Mouse (Mus musculus): ENCODE measurements at regions not wholly inside any gene's neighbourhood (a gene's known extent, or its start where the extent isn't known, plus 50 kb on each side); places are given as distances from the start of the nearest gene placed in this dataset.

DNA sequence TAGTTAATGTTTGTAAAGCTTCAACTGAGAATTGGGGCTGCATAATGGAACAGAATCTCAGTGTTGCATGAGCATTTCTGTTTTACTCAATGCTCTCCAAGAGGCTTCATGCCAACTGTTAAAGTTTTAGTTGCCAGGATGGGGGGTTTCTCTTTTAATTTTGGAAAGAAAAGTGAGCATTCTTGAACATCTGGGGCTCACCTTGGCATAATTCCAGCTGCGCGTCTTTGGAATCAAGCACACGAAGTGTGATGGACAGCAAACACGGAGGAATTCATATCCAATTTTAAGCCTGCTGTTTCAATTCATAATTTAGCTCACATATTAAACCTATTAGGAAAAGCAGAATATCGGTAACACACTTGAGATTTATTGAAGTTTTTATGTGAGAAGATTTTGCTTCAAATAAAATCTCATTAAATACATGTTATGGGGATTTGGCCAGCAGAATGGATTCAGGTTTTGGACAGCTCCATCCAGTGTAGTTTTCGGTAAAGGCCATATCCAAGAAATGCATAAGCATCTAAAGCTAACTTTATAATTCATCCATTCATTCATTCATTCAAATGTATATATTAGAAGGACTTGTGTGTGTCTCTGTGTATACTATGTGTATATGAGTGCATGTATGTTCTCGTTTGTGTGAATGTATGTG is 1200.6 kb upstream of the Adgrl4 start:
- no peak for ATAC-seq (ENCODE audit: borderline replicate concordance, extremely low read depth, low FRiP score, low TSS enrichment)
- WGBS: 58% methylated on average over 7 of the region's 7 CpGs
- H3K4me3 ChIP-seq: no peak overlapping the region

GRCm38 (mm10) chr3:150275038-150275437 is 1162.6 kb upstream of the Adgrl4 start:
- Histone ChIP-seq H3K36me3 (no peaks in the 10 kb centered on the region), H3K9me3 (no peaks in the 10 kb centered on the region), H3K4me3 (no peak overlapping the region), H3K4me1 (no peaks in the 10 kb centered on the region), H3K9ac (no peak overlapping the region), H3K27ac (no peak overlapping the region), H3K4me2 (no peak overlapping the region), H3K27me3 (no peaks in the 10 kb centered on the region)
- no peak for ATAC-seq (ENCODE audit: borderline replicate concordance, extremely low read depth, low FRiP score, low TSS enrichment)
- WGBS: 78% methylated on average over 2 of the region's 2 CpGs

More for the DNA sequence above, 1200.6 kb upstream of the Adgrl4 start:
- no peaks in the 10 kb centered on the region for H3K9me3 ChIP-seq
- H3K4me1 ChIP-seq: no peaks in the 10 kb centered on the region
- H3K27me3 ChIP-seq: no peaks in the 10 kb centered on the region
- no peak overlapping the region for H3K4me2 ChIP-seq
- H3K9ac ChIP-seq: no peak overlapping the region
- H3K36me3 ChIP-seq: no peaks in the 10 kb centered on the region
- no peak overlapping the region for H3K27ac ChIP-seq

DNA sequence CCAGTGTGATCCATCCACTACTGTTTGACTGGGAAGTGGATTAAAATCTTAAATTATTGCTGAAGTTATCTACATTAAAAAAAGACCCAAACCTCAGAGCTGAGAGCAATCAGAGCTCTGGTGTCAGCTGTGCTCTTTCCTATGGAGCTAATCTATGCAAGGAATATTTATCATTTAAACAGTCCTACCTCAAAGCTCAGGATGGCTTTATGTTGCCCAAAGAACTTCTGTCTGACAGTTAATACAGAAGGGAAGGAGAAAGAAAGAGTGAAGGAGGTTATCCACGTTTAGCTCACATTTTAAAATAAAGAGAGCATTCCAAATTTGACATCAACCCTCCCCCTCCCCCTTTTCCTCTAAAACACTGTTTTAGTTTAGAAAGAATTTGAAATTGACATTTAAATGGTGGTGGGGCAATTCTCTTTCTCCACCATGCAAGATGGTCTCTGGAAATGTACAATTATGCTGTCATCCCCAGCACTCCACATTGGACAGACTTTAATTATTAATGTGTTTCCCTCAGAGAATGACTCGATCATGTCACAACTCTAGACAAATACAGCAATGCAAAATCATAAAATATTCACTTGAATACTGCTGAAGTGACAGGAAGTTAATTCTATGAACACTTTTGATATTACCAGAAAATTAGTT is 1141.5 kb upstream of the Adgrl4 start:
- Histone ChIP-seq H3K9ac (no peak overlapping the region), H3K27ac (no peak overlapping the region), H3K9me3 (no peaks in the 10 kb centered on the region), H3K4me2 (no peak overlapping the region), H3K4me3 (no peak overlapping the region), H3K27me3 (no peaks in the 10 kb centered on the region), H3K36me3 (no peaks in the 10 kb centered on the region), H3K4me1 (no peaks in the 10 kb centered on the region)
- WGBS: 52% methylated on average over 2 of the region's 2 CpGs
- ATAC-seq (ENCODE audit: borderline replicate concordance, extremely low read depth, low FRiP score, low TSS enrichment): no peak

DNA sequence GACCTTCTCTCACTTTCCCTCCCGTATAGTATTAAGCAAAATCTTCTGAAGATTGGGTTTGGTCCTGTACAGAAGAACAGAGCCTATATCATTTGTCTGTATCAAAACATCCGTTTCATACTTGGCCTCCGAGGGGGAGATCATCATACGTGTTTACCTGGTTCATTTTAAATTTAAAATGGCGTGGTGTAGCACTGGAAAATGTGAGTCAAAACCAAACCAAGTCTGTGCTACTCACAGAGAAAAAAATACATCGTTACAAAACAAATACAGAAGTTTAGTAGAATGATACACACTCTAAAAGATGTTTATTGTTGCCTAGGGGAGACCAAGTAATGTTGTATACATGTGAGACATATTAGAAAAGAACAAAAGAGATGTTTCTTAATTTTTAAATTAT is 1108.9 kb upstream of the Adgrl4 start:
- WGBS: 80% methylated on average over 6 of the region's 6 CpGs
- H3K9ac ChIP-seq: no peak overlapping the region
- ATAC-seq (ENCODE audit: borderline replicate concordance, extremely low read depth, low FRiP score, low TSS enrichment): no peak
- no peaks in the 10 kb centered on the region for H3K27me3 ChIP-seq
- H3K4me3 ChIP-seq: no peak overlapping the region
- no peaks in the 10 kb centered on the region for H3K9me3 ChIP-seq
- no peaks in the 10 kb centered on the region for H3K4me1 ChIP-seq
- no peak overlapping the region for H3K4me2 ChIP-seq
- H3K27ac ChIP-seq: no peak overlapping the region
- H3K36me3 ChIP-seq: no peaks in the 10 kb centered on the region

DNA sequence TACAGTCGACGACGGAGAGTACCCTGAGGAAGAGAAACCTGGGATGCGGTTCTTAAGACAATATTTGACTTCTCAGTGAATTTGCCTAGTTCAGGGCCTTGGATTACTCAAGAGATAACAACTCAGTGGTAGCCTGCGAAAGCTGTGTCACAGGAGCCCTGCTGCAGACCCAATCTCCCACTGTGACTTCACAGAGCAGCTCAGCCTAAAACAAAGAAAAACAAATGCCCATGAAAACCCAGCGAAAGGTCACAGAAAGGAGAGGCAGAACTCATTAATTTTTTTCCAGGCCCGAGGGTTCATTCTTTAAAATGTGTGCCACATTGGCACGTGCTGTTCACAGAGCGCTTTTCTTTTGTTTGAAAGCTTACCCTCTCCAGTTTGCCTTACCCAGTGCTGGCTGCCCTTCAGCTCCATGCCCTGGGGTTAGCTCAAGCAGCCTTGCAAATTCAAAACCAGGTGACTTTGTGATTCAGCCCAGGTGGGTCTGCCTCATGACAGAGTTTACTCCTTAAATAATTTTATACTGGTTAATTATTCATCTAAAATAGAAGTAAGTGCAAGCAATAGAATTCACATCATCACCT is 1085.5 kb upstream of the Adgrl4 start:
- Histone ChIP-seq H3K27ac (no peak overlapping the region), H3K4me3 (no peak overlapping the region), H3K36me3 (no peaks in the 10 kb centered on the region), H3K9me3 (no peaks in the 10 kb centered on the region), H3K27me3 (no peaks in the 10 kb centered on the region), H3K4me1 (no peaks in the 10 kb centered on the region), H3K4me2 (no peak overlapping the region), H3K9ac (no peak overlapping the region)
- no peak for ATAC-seq (ENCODE audit: borderline replicate concordance, extremely low read depth, low FRiP score, low TSS enrichment)
- WGBS: 41% methylated on average over 9 of the region's 9 CpGs

GRCm38 (mm10) chr3:150365766-150366165 is 1071.9 kb upstream of the Adgrl4 start:
- Histone ChIP-seq H3K27ac (no peak overlapping the region), H3K36me3 (no peaks in the 10 kb centered on the region), H3K4me3 (no peak overlapping the region), H3K9me3 (no peaks in the 10 kb centered on the region), H3K27me3 (no peaks in the 10 kb centered on the region), H3K9ac (no peak overlapping the region), H3K4me1 (no peaks in the 10 kb centered on the region), H3K4me2 (no peak overlapping the region)
- no peak for ATAC-seq (ENCODE audit: borderline replicate concordance, extremely low read depth, low FRiP score, low TSS enrichment)
- WGBS: 71% methylated on average over 3 of the region's 3 CpGs

- ATAC-seq (ENCODE audit: borderline replicate concordance, extremely low read depth, low FRiP score, low TSS enrichment): no peak
- Histone ChIP-seq H3K27ac (no peak overlapping the region), H3K36me3 (no peaks in the 10 kb centered on the region), H3K4me1 (no peaks in the 10 kb centered on the region), H3K4me3 (no peak overlapping the region), H3K4me2 (no peak overlapping the region), H3K9ac (no peak overlapping the region), H3K27me3 (no peaks in the 10 kb centered on the region), H3K9me3 (no peaks in the 10 kb centered on the region)
- WGBS: 15% methylated on average over 1 of the region's 1 CpGs
Observed at GRCm38 (mm10) chr3:150384996-150385627, 1052.6 kb upstream of the Adgrl4 start.

DNA sequence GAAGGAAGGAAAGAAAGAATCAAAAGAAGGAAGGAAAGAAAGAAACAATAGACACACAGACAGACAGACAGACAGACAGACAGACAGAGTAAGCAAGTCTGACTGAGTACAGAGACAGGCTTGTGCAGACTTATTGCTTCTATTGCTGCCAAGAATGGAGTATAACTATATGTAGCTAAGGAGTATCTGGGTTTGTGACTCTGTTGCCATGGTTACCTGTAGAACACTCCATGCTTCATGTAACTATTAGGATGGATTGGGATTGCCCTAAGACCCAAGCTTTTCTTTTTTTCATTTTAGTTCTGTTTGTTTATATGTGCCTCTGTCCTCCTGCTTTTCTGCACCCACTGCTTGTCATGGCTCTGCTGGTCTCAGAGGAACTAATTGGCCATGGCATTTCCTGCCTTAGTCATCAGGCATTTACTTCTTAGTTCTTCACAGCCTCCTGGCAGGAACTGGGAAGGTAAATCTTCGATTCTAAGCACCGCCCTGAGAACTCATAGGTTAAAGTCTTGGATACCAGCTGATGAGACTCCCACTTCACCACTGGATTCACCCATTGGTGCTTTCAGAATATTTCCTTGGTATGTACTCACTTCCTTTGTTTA is 1035.9 kb upstream of the Adgrl4 start:
- no peaks in the 10 kb centered on the region for H3K9me3 ChIP-seq
- H3K36me3 ChIP-seq: no peaks in the 10 kb centered on the region
- H3K27ac ChIP-seq: no peak overlapping the region
- H3K4me2 ChIP-seq: no peak overlapping the region
- ATAC-seq (ENCODE audit: borderline replicate concordance, extremely low read depth, low FRiP score, low TSS enrichment): no peak
- no peaks in the 10 kb centered on the region for H3K4me1 ChIP-seq
- WGBS: 73% methylated on average over 2 of the region's 2 CpGs
- no peak overlapping the region for H3K4me3 ChIP-seq
- H3K9ac ChIP-seq: no peak overlapping the region
- H3K27me3 ChIP-seq: no peaks in the 10 kb centered on the region

GRCm38 (mm10) chr3:150406086-150406485 is 1031.6 kb upstream of the Adgrl4 start:
- Histone ChIP-seq H3K36me3 (no peaks in the 10 kb centered on the region), H3K4me2 (no peak overlapping the region), H3K9me3 (no peaks in the 10 kb centered on the region), H3K4me3 (no peak overlapping the region), H3K27ac (no peak overlapping the region), H3K9ac (no peak overlapping the region), H3K27me3 (no peaks in the 10 kb centered on the region), H3K4me1 (no peaks in the 10 kb centered on the region)
- WGBS: 91% methylated on average over 6 of the region's 6 CpGs
- no peak for ATAC-seq (ENCODE audit: borderline replicate concordance, extremely low read depth, low FRiP score, low TSS enrichment)

- no peaks in the 10 kb centered on the region for H3K36me3 ChIP-seq
- no peak overlapping the region for H3K27ac ChIP-seq
- no peaks in the 10 kb centered on the region for H3K27me3 ChIP-seq
- 91% methylated on average over 2 of the region's 2 CpGs for WGBS
- H3K4me1 ChIP-seq: no peaks in the 10 kb centered on the region
- ATAC-seq (ENCODE audit: borderline replicate concordance, extremely low read depth, low FRiP score, low TSS enrichment): no peak
- no peaks in the 10 kb centered on the region for H3K9me3 ChIP-seq
- no peak overlapping the region for H3K9ac ChIP-seq
- no peak overlapping the region for H3K4me2 ChIP-seq
- H3K4me3 ChIP-seq: no peak overlapping the region
Observed at GRCm38 (mm10) chr3:150415277-150415676, 1022.4 kb upstream of the Adgrl4 start.

DNA sequence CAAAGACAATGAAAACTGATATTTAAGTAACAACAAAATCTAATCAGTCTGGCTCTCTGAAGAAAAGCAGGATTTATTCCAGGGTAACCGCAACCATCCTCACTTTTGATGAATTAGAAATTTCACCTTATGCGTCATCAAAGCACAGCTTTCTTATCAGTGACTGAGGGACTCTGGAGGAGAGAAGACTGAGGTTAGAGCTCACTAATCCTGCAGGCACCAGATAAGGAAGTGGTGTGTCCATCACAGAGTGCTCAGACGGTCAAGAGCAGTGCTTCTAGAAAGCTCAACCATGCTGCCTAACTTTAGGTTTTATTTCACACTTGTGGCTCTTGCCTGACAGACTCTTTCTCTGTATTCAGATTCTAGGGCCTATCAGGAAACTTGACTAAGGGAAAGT is 1021.2 kb upstream of the Adgrl4 start:
- Histone ChIP-seq H3K36me3 (no peaks in the 10 kb centered on the region), H3K27me3 (no peaks in the 10 kb centered on the region), H3K9ac (no peak overlapping the region), H3K4me2 (no peak overlapping the region), H3K4me1 (no peaks in the 10 kb centered on the region), H3K4me3 (no peak overlapping the region), H3K9me3 (no peaks in the 10 kb centered on the region), H3K27ac (no peak overlapping the region)
- 61% methylated on average over 3 of the region's 3 CpGs for WGBS
- ATAC-seq (ENCODE audit: borderline replicate concordance, extremely low read depth, low FRiP score, low TSS enrichment): no peak

GRCm38 (mm10) chr3:150427965-150428364 is 1009.7 kb upstream of the Adgrl4 start:
- WGBS: 94% methylated on average over 5 of the region's 5 CpGs
- no peaks in the 10 kb centered on the region for H3K27me3 ChIP-seq
- no peak for ATAC-seq (ENCODE audit: borderline replicate concordance, extremely low read depth, low FRiP score, low TSS enrichment)
- no peaks in the 10 kb centered on the region for H3K36me3 ChIP-seq
- no peak overlapping the region for H3K9ac ChIP-seq
- H3K27ac ChIP-seq: no peak overlapping the region
- no peaks in the 10 kb centered on the region for H3K4me1 ChIP-seq
- H3K9me3 ChIP-seq: no peaks in the 10 kb centered on the region
- no peak overlapping the region for H3K4me3 ChIP-seq
- no peak overlapping the region for H3K4me2 ChIP-seq

Data from lung, embryonic 15.5 days (tissue).